Mouse (Mus musculus): ENCODE results near the gene Qprt.
A peak's percentile ranks its signal among the peaks of the same experiment; 100 is the strongest.

The Qprt gene

GRCm38 (mm10) chr7:127129638-127130037, 7.6 kb upstream of the Qprt start:
- peak; percentile 47 for DNase-seq

- peak; percentile 54 for DNase-seq
Observed at GRCm38 (mm10) chr7:127121061-127121910, 740 bp downstream of the Qprt start.

DNA sequence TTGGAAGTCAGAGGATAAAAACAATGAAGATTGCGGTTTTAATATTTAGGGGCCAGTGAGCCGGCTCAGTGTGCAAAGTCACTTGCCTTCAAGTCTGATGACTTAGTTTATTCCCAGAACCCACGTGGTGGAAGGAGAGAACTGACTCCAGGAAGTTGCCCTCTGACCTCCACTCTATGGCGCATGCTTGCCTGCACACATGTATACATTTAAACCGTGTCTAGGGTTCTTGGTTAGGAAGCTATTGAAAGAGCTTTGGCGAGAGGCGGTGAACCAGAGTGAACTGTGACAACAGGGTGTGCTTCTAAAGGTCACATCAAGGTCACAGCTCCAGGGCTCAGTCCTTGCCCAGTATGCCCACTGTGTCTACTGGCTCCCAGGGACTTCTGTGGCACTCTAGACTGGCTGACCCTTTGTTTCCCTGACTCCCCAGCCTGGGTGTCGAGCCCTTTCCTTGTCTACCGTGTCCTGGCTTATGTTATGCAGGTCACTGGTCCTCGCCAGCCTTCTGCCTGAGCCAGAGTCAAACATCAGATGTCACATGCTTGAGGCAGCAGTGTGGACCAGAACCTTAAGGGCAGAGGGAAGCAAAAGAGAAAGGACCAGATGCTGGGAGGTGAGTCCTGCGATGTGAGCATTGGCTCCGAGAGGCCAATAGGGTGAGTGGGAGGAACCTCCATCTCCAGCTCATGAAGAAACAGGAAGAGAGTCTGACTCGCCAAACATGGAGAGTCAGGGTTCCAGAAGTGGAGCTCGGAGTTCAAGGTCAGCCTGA, 3.2 kb downstream of the Qprt start:
- DNase-seq, result peak; percentile 42

DNA sequence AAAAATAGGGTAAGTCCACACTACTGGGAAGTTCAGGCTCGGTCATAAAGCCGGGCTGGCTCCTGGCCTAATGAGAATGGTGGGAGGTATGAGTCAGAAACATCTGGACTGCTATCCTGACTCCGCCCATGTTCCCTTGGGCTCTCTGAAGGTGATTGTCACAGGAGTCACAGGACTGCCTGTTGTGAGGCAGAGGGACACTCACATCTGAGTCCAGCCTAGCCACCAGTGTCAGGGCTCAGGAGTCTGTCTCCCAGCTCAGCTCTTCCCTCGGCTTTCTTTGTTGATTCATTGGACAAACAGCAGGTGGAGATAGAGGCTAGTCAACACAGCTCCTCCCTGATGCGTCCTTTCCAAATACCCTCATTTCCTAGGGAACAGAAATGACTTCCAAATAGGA, 4.1 kb downstream of the Qprt start:
- peak; percentile 42 for DNase-seq

DNA sequence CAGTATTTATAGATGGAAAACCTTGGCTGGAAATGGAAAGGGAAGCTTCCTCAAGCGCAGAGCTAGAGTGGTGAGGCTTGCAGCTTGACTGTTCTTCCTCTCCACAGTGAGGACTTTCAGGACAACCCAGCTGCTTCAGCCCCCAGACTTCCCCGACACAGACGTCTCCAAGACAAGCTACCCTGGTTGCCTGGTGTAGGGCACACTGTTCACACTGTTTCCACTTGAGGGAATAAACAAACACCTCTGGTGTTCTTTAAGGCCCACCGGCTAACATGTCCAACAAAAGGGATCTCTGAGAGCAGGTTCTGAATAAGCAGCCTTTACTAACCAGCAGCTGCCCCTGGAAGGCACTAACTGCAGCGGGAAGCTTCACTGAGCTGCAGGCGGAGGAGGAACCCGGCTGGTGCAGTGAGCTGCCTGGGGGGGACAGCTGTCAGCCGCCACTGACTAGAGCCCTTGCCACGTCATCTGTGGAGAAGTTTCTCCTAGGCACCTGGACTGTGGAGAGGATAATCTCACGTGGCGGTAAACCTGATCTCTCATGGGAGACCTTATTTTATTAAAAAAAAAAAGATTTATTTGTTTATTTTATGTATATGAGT, 5.6 kb downstream of the Qprt start:
- DNase-seq, result no peak

DNA sequence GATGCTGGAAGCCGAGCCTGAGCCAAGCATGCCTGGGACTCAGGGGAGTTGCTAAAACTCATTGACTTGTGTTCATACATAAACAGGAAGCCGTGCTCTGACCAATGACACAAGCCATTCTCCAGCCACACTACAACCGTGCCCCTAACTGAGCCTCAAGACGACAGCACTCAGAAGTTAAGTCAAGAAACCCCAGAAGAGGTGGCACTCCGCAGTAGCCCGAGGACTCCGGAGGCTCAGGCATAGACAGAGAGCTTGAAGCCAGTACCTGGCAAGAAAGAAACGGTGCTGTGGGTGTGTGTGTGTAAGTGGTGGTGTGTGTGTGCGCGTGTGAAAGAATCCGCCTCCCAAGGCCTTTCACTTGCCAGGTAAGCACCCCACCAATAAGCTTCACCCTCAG, 7.1 kb downstream of the Qprt start:
- no peak for DNase-seq

DNA sequence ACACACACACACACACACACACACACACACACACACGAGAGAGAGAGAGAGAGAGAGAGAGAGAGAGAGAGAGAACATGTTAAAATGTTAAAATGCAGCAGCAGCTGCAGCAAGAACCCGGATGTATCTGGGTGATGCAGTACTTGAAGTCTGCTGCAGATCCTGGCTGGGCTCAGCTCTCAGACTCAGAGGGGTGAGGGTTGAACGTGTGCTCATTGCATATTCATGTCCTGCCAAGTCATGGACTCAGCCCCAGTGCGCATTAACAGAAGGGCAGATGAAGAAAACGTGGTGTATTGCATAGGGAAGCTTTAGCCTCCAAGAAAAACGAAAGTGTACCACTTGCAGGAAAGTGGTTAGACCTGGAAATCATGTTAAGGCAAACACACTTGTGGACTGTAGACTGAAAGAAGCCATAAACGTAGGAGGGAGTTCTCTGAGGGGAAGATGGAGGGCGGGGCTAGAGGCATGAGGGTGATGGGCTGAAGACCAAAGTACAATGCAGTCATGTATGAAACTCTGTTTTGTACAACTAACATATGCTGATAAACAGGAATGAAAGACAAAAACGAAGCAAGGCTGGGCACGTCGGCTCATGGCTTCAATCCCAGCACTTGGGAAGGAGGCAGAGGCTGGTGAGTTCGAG, 8.3 kb downstream of the Qprt start:
- DNase-seq, result peak; percentile 27

- DNase-seq, result no peak
Observed at GRCm38 (mm10) chr7:127112921-127113597, 9.0 kb downstream of the Qprt start.

DNA sequence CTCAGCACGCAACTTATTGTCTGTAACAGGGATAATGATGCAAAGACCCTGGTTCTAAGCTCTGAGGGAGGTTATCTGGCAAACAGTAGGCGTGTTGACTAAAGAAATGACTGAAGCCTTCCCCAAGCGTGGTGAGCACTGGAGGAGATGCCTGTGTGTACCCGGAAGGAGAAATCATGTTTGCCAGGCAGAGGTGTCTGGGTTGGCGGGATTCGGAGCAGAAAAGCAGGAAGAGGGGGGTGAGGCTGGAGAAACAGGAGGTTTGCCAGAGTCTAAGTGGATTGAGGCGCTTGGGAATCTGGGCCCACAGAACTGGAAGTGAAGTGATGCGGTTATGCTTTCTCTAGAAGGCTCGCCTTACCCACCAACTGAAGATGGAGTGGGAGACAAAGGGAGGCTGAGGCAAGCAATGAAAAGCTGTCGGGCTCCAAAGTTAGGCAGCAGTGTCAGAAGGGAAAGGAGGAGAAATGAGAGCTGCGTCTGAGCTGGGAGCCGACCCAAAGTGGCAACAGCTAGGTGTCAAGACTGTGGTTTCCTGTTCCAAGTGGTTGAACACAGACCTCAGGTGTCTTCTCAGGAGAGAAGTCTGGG, 9.7 kb downstream of the Qprt start:
- no peak for DNase-seq

- peak; percentile 56 for DNase-seq
Observed at GRCm38 (mm10) chr7:127111461-127111860, 10.6 kb downstream of the Qprt start.

GRCm38 (mm10) chr7:127110239-127111007, 11.6 kb downstream of the Qprt start:
- peak; percentile 85 for DNase-seq

DNA sequence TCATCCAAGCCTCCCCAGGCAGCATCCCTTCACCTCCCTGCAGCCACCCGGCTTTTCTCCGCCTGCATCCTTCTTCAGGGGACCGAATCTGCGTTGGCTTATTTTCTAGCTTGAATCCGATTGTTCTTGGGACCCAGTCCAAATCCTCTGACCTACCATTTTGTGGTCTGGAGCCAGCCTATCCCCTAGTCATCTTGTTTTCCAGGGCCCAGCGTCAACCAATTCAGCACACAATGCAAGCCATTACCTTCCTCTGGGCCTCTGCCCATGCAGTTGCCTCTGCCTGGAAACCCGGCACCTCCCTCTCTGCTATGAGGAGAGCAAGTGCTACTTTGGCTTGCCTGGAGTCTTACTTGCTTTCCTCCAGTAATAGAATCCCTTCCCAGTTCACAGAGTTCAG, 16.5 kb downstream of the Qprt start:
- no peak for DNase-seq

GRCm38 (mm10) chr7:127104560-127105332, 17.3 kb downstream of the Qprt start:
- DNase-seq, result peak; percentile 91

- no peak for DNase-seq
Observed at GRCm38 (mm10) chr7:127103960-127104359, 18.1 kb downstream of the Qprt start.

DNA sequence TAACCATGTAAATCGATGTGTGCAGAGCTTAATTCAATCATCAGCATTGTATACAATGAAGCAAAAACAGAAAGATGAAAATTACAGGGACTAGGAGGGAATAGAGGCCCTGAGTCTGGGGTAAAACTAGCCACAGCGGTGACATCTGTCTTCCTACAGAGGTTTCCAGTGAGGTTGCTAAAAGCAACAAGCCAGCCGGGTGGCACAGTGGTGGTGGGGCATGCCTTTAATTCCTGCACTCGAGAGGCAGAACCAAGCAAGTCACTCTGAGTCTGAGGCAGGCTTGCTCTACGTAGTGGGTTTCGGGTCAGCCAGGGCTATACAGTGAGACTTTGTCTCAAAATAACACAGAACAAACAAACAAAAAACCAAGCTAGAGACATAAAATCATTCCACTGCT, 19.9 kb downstream of the Qprt start:
- no peak for DNase-seq

DNA sequence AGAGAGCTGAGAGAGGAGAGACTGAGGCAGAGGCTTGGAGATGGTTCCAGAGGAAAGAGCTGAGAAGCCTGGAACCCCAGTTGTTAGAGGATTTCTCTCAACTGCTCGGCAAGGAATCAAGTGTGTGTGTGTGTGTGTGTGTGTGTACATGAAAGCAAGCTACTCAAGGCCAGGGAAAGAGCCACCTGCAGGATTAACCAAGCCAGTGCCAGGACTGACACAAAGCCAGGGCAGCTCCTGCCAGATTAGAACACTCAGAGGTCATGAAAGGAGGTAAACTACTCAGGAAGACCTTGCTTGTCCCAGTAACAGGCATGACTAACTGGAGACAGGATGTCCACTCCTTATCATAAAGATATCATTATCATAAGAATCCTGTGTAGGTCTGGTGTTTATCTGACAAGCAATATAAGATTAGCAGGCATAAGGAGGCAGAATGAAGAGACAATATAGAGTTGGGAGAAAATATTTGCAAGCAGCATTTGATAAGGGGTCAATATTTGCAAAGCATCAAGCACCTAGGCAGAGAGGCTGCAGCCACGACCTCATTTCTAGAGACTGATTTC, 20.5 kb downstream of the Qprt start:
- no peak for DNase-seq

- no peak for DNase-seq
Observed at GRCm38 (mm10) chr7:127099528-127099927, 22.5 kb downstream of the Qprt start.

- no peak for DNase-seq
Observed at GRCm38 (mm10) chr7:127098950-127099349, 23.1 kb downstream of the Qprt start.

DNA sequence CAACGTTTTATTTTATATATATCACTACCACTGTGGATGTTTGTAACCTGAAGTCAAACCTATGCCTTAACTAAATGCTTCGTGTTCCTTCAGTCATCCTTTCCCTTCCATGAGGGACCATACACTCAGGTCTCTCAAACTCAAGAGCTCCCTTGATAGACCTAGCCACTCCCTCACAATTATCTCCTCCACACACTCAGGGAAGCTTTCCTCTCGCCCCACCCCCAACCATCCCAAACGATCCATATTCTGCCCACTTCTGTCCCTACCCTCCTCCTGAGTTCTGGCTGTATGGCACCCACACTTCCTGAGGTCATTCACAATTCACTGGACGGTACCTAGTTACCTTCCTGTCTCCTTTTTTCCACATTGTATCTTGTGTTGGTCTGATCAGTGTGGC, 23.5 kb downstream of the Qprt start:
- DNase-seq, result no peak

GRCm38 (mm10) chr7:127096456-127096855, 25.6 kb downstream of the Qprt start:
- no peak for DNase-seq
